Mouse (Mus musculus) myocyte (in vitro differentiated cells): ENCODE data around the gene Raf1.

Experiments used
- MAX ChIP-seq: IDR thresholded peaks from one replicate; pipeline ENCODE4 v1.6.1; 2011; ENCODE audit warnings: low read depth, mild to moderate bottlenecking, control low read depth
- MYOD1 ChIP-seq, 3 experiments: IDR thresholded peaks; one replicate each; pipeline ENCODE4 v1.6.1; 2011; ENCODE audit warnings: control low read depth in 2 of 3, low read depth in 2 of 3, mild to moderate bottlenecking in 2 of 3, moderate library complexity in 1 of 3; ENCODE audit not compliant: insufficient read length in 2 of 3, control insufficient read depth in 1 of 3
- MYOG ChIP-seq, 3 experiments: IDR thresholded peaks; one replicate each; pipeline ENCODE4 v1.6.1; 2011; ENCODE audit warnings: control low read depth in 2 of 3, low read depth in 2 of 3, mild to moderate bottlenecking in 2 of 3; ENCODE audit not compliant: insufficient read length in 2 of 3, control insufficient read depth in 1 of 3, insufficient read depth in 1 of 3
- POLR2A ChIP-seq: IDR thresholded peaks from one replicate; pipeline ENCODE4 v1.6.1; 2011; ENCODE audit warnings: low read depth, mild to moderate bottlenecking, control low read depth, moderate library complexity; ENCODE audit not compliant: insufficient read length
- REST ChIP-seq: IDR thresholded peaks from one replicate; pipeline ENCODE4 v1.6.1; 2011; ENCODE audit warnings: mild to moderate bottlenecking, control low read depth, moderate library complexity; ENCODE audit not compliant: insufficient read depth, insufficient read length
- TCF12 ChIP-seq: IDR thresholded peaks from one replicate; pipeline ENCODE4 v1.6.1; 2011; ENCODE audit warnings: mild to moderate bottlenecking, control low read depth; ENCODE audit not compliant: poor library complexity, insufficient read depth, severe bottlenecking
- TCF3 ChIP-seq: IDR thresholded peaks from one replicate; pipeline ENCODE4 v1.6.1; 2011; ENCODE audit warnings: low read depth, control low read depth; ENCODE audit not compliant: insufficient read length
- USF1 ChIP-seq: IDR thresholded peaks from one replicate; pipeline ENCODE4 v1.6.1; 2011; ENCODE audit warnings: low read depth, mild to moderate bottlenecking, control low read depth, moderate library complexity

DNA sequence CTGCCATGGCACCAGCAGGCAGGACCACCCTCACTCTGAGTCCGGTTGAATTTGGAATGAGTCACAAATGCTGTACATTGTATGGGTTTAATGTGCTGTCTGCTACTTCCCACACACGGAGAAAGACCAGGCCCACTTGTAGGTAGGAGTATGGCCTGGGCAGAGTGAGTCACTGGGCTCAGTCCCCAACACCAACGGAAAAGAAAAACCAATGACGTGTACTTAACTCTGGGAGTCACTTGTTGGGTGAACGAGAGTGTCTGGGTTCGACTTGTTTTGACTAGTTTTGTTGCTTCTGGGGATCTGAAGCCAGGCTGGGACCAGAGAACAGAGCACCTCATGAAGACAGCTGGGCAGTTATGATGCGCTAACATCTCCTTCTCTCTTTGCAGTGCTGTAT, 102.3 kb downstream of the Raf1 start:
- TF ChIP-seq TCF12 (no peak), POLR2A (no peak), USF1 (no peak), MYOG (IDR thresholded peaks at IDR 0.05; ENCODE audit: control insufficient read depth in 1 of 3, insufficient read depth in 1 of 3, insufficient read length in 2 of 3, low read depth in 2 of 3) (no peak), REST (no peak), TCF3 (no peak), MYOD1 (IDR thresholded peaks at IDR 0.05; ENCODE audit: control insufficient read depth in 1 of 3, insufficient read length in 2 of 3, low read depth in 2 of 3) (no peak), MAX (no peak)
